Mouse (Mus musculus) forebrain, embryonic 12.5 days (tissue): ENCODE measurements around the gene Stk32b. TPM values are rescaled to one million over a fixed set of nuclear protein-coding genes. Genes with fewer than 3 reads are reported as not detected.

ENCODE experiments used
- polyA plus RNA-seq: library from polyadenylated mRNA; unstranded; fragments of >200 nt; fragmentation: Nextera tagmentation; extraction: Ambion mirVana; gene quantifications from 2 replicates; pipeline ENCODE4 v1.2.1, GENCODE M21; 2016

The Stk32b gene
- polyA plus RNA-seq, 1 experiment from 2014 or later, result 4.3 TPM

Other genes starting within 250 kb of the Stk32b start
- gene Cytl1, start 18.3 kb upstream of the Stk32b start, polyA plus RNA-seq, result 0.62 and 0.66 TPM in 2 replicates
- gene Msx1, start 107.4 kb upstream of the Stk32b start, polyA plus RNA-seq, result 40.3 and 67.9 TPM in 2 replicates